Mouse (Mus musculus): ENCODE measurements at regions not wholly inside any gene's neighbourhood (a gene's known extent, or its start where the extent isn't known, plus 50 kb on each side); places are given as distances from the start of the nearest gene placed in this dataset.
"Not testable (repeated sequence)": the region's sequence is repeated elsewhere in the genome, so short reads cannot be mapped to it uniquely, and the experiment has no call there.

DNA sequence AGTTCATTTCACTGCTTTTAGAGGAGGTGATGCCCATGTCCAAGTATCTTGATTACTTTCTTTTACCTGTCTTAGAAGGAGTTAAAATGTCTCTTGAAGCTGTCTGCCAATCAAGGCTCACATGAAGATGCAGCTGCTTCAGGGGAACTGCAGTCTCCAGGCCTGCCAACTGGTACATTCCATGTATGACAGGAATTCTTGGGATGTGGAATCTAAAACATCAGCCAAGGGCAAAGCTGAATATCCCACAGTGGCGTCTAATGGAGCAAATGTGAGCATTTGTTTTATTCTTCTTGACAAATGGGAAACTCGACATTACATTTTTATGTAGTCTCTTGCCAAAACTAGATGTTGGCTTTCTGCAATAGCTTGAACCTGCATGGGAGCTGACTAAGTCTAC is 438.7 kb upstream of the Adamts5 start:
- DNase-seq = no peak

DNA sequence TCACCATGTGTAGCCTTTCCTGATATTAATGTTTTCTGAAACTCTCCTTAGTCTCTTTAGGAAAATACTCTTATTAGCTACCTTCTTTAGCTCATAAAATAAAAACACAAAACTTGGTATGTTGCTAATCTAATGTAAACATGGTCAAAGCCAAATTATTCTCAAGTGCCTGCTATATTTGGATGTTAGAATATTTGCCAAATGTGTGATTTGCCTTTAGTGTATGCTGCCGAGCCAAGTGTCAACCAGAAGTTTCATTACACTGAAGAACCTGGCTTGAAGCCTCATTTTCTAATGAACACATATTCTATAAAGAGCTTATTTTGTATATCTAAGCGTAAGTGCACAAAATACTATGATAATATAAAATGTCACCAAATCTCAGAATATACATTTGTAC is 423.8 kb upstream of the Adamts5 start:
- no peak for DNase-seq

DNA sequence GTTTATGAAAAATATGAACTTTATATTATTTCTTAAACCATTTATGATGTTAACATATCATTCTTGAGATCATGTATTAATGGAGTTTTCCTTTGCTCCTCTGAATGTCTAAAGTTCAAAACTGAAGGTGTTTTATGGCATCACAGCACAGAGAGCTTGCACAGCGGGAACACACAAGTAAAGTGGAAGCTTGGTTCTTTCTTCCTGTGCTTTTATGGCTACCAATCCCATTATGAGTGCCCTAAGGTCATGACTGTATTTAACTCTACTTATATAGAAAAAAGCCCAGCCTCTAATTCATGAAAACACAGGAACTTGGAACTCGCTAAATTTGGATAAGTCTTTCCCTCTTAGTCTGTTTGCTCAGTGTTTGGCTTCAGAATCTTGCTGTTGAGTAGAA is 417.3 kb upstream of the Adamts5 start:
- no peak for DNase-seq

DNA sequence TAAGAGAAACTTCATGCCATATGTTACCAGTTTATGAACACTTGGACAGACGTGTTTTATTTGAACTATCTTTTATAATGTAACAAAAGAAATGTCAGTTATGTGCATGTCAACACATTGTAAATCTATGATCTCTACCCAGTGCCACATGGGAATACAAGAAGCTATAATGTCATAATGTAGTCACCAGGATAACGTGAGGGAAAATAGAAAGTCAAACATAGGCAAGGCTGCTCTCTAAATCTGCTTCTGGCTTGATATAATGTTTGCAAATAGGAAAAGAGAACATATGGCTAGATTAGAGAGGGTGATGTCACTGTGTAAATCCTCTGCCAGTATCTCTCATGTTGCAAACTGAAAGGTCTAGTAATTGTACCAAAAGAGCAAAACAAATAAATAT is 408.1 kb upstream of the Adamts5 start:
- DNase-seq = no peak

DNA sequence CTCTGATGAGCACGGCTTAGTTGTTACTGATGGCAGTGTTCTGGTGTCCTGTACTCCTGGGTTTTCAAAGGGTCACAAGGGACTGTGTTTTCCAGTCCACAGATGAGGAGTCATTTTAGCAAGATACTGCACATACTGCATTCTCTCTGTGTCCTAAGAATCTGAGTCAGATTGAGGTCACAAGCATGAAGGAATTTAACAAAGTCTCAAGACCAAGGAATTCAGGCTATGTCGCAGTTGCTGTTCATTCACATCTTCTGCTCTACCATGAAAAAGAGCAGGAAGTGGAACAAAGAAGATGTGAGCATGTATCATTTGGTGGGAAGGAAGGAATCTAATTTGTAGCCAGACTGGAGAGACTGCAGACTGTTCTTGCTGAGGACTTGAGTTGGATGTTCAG is 402.2 kb upstream of the Adamts5 start:
- DNase-seq = no peak

DNA sequence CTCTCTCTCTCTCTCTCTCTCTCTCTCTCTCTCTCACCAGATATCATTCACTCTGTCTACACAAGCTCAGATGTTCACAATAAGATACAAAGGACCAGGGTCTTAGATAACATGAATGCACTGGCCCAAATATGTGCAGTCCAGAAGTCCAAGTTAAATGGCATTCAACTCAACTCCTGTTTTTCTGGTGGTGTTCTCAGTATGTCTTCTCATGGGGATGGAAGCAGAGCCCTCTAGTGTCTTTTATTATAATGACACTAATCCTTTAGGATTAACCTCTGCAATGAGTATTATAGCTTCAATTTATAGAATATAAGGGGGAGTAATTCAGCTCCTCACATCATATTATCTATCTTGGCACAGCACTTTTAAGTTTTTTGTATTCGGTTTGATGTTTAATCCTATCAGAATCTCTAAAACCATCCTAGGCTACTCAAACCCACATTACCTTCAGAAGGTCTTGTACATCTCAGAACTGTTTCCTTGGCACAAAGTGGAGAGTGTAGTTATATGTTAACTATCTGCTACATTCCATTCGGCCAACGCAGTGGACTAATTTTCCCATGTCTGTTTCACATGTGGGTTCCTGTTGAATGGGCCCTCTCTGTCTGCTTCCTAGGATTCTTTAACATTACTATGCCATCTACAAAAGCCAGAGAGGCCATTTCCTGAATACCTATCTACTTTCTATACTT is 401.0 kb upstream of the Adamts5 start:
- no peak for DNase-seq

DNA sequence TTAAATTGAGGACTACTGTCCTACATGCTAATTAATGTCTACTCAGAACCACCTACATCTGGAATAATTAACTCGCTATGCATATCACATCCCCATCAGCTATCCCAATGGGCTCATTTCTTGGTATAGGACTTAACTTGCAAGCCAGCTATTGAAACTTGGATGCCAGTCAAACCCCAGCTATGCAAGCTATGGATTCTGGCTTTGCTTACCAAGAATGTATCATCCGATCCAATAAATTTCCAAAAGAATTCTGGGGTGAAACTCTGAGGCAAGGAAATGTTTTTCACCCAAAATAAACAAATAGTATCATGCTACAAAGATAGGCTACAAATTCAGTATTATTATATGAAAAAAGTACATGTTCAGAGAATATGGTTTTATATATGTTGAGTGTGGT is 392.8 kb upstream of the Adamts5 start:
- DNase-seq = no peak

DNA sequence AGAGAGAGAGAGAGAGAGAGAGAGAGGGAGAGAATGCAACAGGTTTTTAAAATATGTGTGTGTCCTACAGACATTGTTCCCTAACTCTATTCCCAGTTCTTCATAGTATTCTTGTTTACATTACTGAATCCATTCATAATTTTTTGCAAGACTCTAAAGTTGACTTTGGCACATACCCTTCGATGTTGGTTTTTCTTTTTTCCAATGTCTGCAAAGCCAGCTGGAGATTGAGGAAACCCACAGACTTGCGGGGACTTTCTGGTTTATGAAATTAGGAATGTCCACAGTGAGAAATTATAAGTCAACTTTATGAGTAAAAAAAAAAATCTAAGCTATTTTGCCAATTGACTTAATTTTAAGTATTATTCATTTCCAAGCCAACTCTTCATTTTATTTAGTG is 379.7 kb upstream of the Adamts5 start:
- no peak for DNase-seq

DNA sequence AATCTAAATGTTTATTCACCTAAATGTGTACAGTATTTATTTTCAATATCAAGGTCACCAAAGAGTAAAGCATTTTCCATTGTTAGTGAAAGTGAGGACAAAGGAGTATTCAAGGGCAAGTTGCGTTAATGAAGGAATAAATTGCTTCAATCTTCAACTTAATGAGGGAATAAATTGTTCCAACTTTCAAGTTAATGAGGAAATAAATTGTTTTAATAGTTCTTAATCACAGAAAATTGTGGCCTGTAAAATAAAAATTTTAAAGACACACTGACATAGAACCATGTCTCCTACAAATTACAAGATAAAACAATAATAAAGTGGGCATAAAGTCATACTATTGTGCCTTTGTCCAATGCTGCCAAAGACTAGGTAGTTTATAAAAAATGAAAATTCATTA is 375.4 kb upstream of the Adamts5 start:
- no peak for DNase-seq

DNA sequence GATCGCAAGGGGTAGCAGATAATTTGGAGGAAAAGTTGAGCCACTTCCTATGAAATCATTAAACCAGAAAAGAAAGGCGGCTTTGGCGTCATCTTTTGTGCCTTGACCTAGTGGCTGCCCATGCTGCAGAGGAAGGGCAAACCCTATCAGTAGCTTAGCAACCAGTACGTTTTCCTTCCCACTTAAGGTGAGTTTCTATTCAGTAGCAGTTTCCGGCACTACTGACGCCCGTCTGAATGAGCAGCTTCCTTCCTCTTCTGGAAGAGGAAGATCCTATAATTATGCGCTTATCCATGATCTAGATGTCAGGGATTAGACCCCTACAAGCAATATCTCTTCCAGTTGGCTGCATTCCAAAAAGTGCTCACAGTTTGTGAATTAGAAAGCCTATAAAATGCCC is 360.0 kb upstream of the Adamts5 start:
- DNase-seq = peak; percentile 9

DNA sequence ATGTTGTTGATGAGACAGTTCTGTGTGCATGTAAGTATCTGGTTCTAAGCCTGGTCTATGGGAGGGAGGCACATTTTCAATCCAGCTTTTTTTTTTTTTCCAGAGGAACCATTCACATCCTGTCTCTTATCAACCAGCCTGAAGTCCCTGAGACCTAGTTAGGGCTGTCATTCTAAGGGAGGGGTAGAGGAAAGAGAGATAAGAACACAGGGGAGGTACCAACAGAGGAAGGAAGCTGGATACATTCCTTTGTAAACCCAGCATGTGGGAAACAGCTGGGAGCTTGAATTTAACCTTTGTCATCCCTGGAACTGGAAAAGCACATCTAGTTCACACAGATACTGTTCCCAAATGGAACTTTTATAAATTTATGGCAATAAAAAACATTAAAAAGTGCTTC is 351.0 kb upstream of the Adamts5 start:
- DNase-seq = no peak

DNA sequence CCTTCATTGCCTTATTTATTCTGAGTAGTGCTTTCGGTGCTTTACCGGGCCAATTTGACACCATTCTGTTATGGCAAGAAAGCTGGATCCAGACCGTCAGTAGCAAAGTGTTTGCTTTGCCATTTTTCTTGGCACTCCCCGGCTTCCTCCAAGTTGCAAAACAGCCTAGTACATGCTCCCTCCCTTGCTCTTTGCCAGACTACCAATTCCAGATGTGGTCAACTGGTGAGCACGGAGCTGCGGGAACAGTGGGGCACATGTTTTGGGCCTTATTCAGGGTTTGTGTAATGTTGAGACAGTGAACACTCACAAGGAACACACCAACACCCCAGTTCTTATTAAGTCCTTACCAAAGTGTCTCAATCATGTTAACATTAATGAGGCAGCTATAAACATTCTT is 348.4 kb upstream of the Adamts5 start:
- peak; percentile 5 for DNase-seq

DNA sequence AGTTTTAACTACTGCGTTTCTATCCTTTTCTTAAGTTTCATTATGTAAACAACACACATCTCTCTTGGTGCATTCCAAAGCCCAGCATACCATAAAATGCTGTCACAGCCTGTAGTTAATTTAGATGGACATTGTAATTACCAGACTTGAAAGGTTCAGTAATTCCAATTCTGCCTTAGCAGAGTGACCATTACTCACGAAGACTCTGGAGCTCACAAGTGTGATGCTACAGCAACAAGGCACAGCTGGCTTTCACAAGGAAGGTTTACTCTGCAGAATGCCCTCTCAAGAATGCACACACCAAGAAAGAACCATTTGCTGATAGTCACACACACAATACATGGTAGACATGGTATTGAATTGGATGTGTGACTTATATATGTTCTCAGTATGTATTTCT is 342.6 kb upstream of the Adamts5 start:
- no peak for DNase-seq

DNA sequence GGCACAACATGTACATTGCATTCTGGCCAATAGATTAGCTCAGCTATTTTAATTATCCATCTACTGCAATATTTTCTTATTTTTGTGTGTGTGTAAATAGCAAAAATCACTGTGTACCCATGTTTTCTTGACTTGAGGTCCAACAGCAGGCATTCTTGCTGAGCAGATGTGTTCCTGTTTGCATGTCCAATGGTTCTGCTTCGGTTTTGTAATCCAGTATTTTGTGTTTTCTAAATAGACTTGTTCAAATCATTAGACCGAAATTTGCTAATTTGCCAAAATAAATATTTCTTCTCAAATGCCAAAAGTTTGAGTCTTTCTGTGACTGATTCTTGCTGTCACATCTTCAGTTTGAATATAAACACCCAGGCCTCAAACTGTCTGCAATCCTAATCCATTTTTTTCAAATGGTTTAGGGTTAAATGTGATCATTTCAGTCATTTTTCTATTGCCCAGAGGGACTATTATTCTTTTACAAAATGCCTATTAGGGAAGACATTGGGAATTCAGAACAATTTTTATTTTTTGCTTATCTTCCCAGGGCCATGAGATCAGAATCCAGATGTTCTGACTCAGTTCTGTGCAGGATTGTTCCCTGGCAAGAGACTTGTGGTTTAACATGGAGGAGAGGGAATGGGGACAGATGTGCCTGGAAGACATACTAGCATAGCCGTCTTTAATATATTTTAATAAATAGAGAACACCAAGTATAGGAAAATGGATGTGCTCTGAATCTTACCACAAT is 341.3 kb upstream of the Adamts5 start:
- DNase-seq = no peak

DNA sequence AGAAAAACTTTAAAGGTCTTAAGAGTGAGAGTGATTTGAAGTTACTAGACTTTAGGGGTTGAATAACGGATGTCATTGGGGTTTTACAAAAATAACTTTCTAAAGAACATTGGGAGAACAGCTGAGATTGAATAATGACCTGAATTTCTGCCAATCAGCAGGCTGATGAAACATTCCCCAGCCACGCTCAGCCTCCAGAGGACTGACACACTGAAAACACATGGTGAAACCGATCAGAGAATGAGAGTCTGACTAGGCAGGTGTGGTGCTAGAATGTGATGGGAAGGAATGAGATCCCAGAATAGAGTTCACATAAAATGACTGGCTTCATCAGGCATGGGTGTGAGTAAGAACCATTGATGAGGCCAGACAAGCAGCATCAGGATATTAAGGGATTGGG is 321.4 kb upstream of the Adamts5 start:
- DNase-seq = peak; percentile 11

DNA sequence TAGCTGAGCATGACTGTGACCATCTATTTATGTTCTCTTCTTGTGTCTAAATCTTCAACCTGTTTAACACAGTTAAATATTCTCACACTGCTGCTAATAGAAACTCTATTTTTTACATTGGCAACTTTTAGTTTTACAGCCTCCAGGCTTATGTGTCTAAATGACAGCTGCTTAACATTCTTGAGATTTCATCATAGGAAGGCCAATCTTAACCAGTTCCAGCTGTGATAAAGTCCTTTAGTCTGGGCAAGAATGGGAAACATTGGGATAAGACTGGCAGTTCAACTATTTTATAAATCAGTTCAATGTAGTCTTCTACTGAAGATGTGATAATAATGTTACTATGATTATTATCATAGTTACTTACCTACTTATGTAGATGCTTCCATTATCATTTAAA is 308.9 kb upstream of the Adamts5 start:
- DNase-seq = no peak

DNA sequence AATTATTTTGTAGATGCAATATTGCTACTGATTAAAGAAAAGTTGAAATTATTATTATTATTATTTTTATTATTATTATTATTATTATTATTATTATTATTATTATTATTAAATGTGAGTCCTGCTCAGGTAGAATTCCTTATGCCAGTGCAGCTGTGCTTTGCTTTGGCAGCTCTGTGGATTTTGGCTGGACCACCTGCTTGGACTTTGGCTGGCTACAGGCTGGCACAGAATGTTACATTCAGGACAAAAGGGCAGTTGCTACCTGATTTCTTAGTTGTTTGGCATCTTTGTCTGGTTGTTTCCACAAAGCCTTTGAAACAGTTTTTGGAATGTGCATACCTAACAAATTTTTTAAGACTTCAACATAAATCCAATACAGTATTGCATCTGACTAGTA is 307.7 kb upstream of the Adamts5 start:
- no peak for DNase-seq

DNA sequence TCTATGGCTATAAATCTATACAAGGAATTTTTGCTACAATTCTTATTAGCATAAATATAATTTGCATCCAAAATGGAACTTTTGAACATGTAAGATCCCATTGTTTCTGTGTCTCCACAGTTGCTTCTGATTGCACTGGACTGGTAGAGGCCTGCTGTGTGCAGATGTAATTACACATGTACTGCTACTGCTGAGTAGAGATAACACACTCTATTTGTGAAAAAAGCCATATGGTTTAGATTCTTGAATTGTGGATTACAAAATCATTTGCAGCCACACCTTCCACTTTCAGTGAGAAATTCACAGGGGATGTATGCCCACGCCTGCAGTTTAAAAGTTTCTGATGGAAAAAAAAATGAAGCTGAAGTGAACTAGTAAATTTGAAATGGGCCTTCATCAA is 288.2 kb upstream of the Adamts5 start:
- no peak for DNase-seq

DNA sequence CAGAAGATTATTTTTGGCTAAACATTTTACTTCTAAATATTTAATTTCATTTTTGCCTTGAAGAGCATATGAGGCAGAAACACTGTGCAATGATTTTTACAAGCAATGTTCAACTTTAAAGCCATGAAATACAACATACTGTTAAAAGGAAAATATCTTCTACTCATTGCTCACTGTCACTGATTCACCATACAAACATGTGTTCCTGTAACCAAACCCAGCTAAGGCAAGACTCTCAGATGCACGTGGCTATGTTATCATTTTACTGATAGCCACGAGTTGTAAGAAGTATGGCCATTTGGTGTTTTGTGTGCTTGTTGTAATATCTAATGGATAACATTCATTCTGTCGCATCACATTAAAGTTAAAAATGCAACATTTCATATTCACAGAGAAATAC is 287.3 kb upstream of the Adamts5 start:
- DNase-seq = no peak

DNA sequence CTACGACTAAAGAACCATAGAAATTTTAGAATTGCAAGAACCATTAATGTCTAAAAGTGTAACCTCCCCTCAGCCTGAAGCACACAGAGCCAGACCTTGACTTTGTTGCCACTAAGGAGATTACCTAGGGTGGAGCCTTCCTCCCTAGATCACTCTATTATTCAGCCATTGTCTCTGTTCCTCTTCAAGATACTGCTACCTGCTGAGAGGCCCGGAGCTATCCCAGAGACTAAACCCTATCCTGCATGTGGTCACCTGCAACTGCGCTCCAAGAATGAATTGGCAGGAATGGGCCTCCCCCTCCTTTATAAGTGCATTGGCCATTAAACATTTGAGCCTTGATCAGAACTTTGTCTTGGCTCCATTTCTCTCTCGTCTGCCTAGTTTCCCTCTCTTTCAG is 286.0 kb upstream of the Adamts5 start:
- DNase-seq = not testable (repeated sequence)

DNA sequence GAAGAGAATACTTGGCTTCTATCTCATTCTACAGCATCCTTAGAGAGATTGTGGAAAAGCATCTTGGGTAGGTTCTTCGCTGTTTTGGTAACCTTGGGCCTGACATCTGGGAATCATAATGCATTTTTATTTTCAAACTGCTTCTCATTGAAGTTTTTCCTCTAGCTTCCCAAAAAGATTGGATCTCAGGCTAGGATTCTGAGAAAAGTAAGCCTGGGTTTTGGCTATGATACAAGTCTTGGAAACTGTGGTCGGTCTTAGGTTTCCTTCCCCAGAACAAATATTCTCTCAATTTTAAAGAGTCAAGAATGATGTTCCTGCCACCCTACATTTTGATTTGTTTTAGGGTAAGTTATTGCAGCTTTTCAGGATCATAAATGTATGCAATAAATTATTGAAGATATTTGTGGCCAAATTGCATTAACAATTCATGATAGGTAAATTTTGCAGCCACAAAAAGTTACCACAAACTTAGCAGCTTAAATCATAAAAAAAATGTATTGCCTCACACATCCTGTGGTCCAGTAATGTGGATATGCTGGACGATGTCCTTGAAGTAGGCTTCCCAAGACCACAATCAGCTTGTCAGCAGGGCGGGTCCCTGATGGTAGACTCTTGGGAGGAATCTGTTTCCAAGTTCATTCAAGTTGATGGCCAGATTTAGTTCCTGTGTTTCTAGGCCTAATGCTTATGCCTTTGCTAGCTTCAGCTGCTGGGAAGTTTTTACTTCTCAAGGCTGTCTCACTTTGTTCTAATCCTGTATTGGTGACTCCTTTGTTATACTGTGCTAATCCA is 257.6 kb upstream of the Adamts5 start:
- DNase-seq = no peak

DNA sequence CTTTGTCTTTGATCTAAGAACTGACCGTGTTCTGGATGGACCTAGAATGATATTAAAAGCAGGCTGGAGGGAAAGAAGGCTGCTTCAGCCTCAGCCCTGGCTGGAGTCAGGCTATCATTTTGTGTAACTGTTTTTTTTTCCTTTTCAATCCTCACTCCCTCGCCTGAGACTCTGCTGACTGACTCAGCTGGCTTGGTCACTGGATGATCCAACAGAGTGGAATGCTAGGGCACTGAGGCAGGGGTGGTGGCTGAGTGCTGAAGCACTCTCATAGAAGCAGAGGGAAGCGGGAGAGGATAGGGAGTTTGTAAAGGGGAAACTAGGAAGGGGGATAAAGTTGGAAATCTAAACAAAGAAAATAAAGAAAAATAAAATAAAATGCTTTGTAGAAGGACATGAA is 236.5 kb upstream of the Adamts5 start:
- DNase-seq = no peak

DNA sequence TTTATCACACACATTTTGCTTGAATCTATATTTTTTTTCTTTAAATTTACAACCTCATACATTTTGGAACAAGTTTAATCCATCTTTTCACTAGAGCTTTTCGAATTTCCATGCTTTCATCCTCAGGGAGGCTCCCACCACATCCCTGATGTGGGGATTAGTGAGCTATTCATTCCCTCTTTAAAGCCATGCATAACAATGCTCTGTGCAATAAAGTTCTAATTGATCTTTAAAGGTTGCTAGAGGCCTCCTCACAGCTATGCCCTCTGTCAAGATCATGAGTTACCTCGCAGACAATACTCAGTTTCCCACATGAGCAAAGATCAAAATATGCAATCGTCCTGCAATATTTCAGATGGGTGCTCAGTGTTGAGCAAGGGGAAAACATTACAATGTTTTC is 234.5 kb upstream of the Adamts5 start:
- DNase-seq = no peak

DNA sequence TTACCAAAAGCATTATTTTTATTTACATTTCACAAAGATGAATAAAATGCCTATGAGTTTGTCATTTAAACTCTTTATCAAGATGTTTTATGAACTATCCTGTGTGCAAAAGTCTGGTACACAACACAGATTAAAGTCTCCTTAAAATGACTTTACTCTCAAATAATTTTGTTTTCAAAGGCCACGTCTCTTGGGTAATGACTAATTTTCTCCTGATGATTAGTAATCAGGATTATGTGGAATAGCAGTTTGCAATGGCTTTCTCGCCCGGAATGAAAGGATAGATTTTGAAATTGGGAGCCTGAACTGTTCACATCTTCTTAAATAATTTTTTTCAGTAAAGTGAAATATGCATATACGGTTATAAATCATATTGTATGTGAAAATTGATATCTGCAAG is 225.8 kb upstream of the Adamts5 start:
- DNase-seq = no peak
